Mouse (Mus musculus): ENCODE measurements at regions not wholly inside any gene's neighbourhood (a gene's known extent, or its start where the extent isn't known, plus 50 kb on each side); places are given as distances from the start of the nearest gene placed in this dataset.

- DNase-seq (ENCODE audit: low read depth), result no peak
Measured at GRCm38 (mm10) chr6:49637654-49638053, 184.9 kb upstream of the Npy start.

GRCm38 (mm10) chr6:49641256-49641655 is 181.3 kb upstream of the Npy start:
- no peak for DNase-seq (ENCODE audit: low read depth)

- no peak for DNase-seq (ENCODE audit: low read depth)
Measured at GRCm38 (mm10) chr6:49654541-49655130, 167.9 kb upstream of the Npy start.

GRCm38 (mm10) chr6:49655241-49655640 is 167.3 kb upstream of the Npy start:
- no peak for DNase-seq (ENCODE audit: low read depth)

GRCm38 (mm10) chr6:49656359-49657280 is 165.9 kb upstream of the Npy start:
- peak; percentile 15 for DNase-seq (ENCODE audit: low read depth)

GRCm38 (mm10) chr6:49657988-49658387 is 164.5 kb upstream of the Npy start:
- no peak for DNase-seq (ENCODE audit: low read depth)

- DNase-seq (ENCODE audit: low read depth), result no peak
Measured at GRCm38 (mm10) chr6:49670991-49671390, 151.5 kb upstream of the Npy start.

GRCm38 (mm10) chr6:49671912-49672311 is 150.6 kb upstream of the Npy start:
- no peak for DNase-seq (ENCODE audit: low read depth)

GRCm38 (mm10) chr6:49686776-49687175 is 135.7 kb upstream of the Npy start:
- DNase-seq (ENCODE audit: low read depth), result no peak

- DNase-seq (ENCODE audit: low read depth), result no peak
Measured at GRCm38 (mm10) chr6:49692032-49692539, 130.4 kb upstream of the Npy start.

- DNase-seq (ENCODE audit: low read depth), result no peak
Measured at GRCm38 (mm10) chr6:49694851-49695250, 127.7 kb upstream of the Npy start.

- no peak for DNase-seq (ENCODE audit: low read depth)
Measured at GRCm38 (mm10) chr6:49696990-49697389, 125.5 kb upstream of the Npy start.

GRCm38 (mm10) chr6:49701453-49701852 is 121.1 kb upstream of the Npy start:
- no peak for DNase-seq (ENCODE audit: low read depth)

GRCm38 (mm10) chr6:49712980-49713379 is 109.5 kb upstream of the Npy start:
- DNase-seq (ENCODE audit: low read depth), result no peak

- no peak for DNase-seq (ENCODE audit: low read depth)
Measured at GRCm38 (mm10) chr6:49716520-49716919, 106.0 kb upstream of the Npy start.

GRCm38 (mm10) chr6:49716945-49717344 is 105.6 kb upstream of the Npy start:
- DNase-seq (ENCODE audit: low read depth), result no peak

GRCm38 (mm10) chr6:49733191-49733590 is 89.3 kb upstream of the Npy start:
- DNase-seq (ENCODE audit: low read depth), result no peak

- no peak for DNase-seq (ENCODE audit: low read depth)
Measured at GRCm38 (mm10) chr6:49743157-49743556, 79.4 kb upstream of the Npy start.

- DNase-seq (ENCODE audit: low read depth), result no peak
Measured at GRCm38 (mm10) chr6:49745301-49745700, 77.2 kb upstream of the Npy start.

GRCm38 (mm10) chr6:49750544-49750943 is 72.0 kb upstream of the Npy start:
- DNase-seq (ENCODE audit: low read depth), result no peak

GRCm38 (mm10) chr6:49759614-49760013 is 62.9 kb upstream of the Npy start:
- DNase-seq (ENCODE audit: low read depth), result no peak

- peak; percentile 8 for DNase-seq (ENCODE audit: low read depth)
Measured at GRCm38 (mm10) chr6:49764746-49765145, 57.8 kb upstream of the Npy start.

All from fibroblast of lung, adult 2 months (primary cell).